Mouse (Mus musculus) lung, postnatal 0 days (tissue): ENCODE results near the gene Ephx3. TPM values are rescaled to one million over a fixed set of nuclear protein-coding genes. Genes with fewer than 3 reads are reported as not detected.

Source experiments
- ATAC-seq: fragments of 200-750 bp; cut with Nextera tagmentation; 2 replicates; pipeline ENCODE4 v1.8.0; 2017; ENCODE audit warnings: moderate library complexity
- DNase-seq: peaks from one replicate; pipeline ENCODE4 v3.0.0-alpha.2; 2016; ENCODE audit warnings: low spot score
- H3K27ac ChIP-seq: fragments of 300-500 bp; sonication (generic); 2 replicates; pipeline ENCODE4 v1.5.1; 2014; ENCODE audit warnings: antibody characterized with exemption, mild to moderate bottlenecking, low read length, mixed read lengths
- H3K27me3 ChIP-seq: fragments of 300-500 bp; sonication (generic); replicated peaks from 2 replicates; pipeline ENCODE4 v1.6.1; 2014; ENCODE audit warnings: low read length, mixed read lengths; ENCODE audit not compliant: insufficient read depth
- H3K36me3 ChIP-seq: fragments of 300-500 bp; sonication (generic); 2 replicates; pipeline ENCODE4 v1.6.1; 2014; ENCODE audit warnings: low read length, mixed read lengths; ENCODE audit not compliant: insufficient read depth
- H3K4me1 ChIP-seq: fragments of 300-500 bp; sonication (generic); 2 replicates; pipeline ENCODE4 v1.6.1; 2014; ENCODE audit warnings: antibody characterized with exemption, low read depth, low read length, mixed read lengths; ENCODE audit not compliant: insufficient read depth
- H3K4me2 ChIP-seq: fragments of 300-500 bp; sonication (generic); replicated peaks from 2 replicates; pipeline ENCODE4 v1.6.1; 2014; ENCODE audit warnings: low read depth, mild to moderate bottlenecking, low read length, moderate library complexity, mixed read lengths
- H3K4me3 ChIP-seq: fragments of 300-500 bp; sonication (generic); 2 replicates; pipeline ENCODE4 v1.5.1; 2014; ENCODE audit warnings: low read depth, low read length
- H3K9ac ChIP-seq: fragments of 300-500 bp; sonication (generic); replicated peaks from 2 replicates; pipeline ENCODE4 v1.6.1; 2014; ENCODE audit warnings: low read depth, mild to moderate bottlenecking
- H3K9me3 ChIP-seq: fragments of 300-500 bp; sonication (generic); 2 replicates; pipeline ENCODE4 v1.6.1; 2016; ENCODE audit warnings: low read length, mixed read lengths
- CTCF ChIP-seq: IDR thresholded peaks from 2 replicates; pipeline ENCODE4 v1.5.1; 2016; ENCODE audit warnings: antibody characterized with exemption, mild to moderate bottlenecking
- EP300 ChIP-seq: IDR thresholded peaks from 2 replicates; pipeline ENCODE4 v1.6.1; 2016; ENCODE audit warnings: antibody characterized with exemption, mild to moderate bottlenecking, control low read depth
- WGBS: fragments of 180-500 bp; shearing (Covaris S2); extraction: QIAGEN DNeasy Blood & Tissue Kit; methylation state at CpG from one replicate; pipeline ENCODE4 v1.1.7; 2014; 5-methylcytosine and 5-hydroxymethylcytosine counted together
- polyA plus RNA-seq: library from polyadenylated mRNA; unstranded; fragments of >200 nt; fragmentation: Nextera tagmentation; extraction: Ambion mirVana; gene quantifications from 2 replicates; pipeline ENCODE4 v1.2.1, GENCODE M21; 2015

The Ephx3 gene
- 0.23 and 0.36 TPM in 2 replicates for polyA plus RNA-seq

DNA sequence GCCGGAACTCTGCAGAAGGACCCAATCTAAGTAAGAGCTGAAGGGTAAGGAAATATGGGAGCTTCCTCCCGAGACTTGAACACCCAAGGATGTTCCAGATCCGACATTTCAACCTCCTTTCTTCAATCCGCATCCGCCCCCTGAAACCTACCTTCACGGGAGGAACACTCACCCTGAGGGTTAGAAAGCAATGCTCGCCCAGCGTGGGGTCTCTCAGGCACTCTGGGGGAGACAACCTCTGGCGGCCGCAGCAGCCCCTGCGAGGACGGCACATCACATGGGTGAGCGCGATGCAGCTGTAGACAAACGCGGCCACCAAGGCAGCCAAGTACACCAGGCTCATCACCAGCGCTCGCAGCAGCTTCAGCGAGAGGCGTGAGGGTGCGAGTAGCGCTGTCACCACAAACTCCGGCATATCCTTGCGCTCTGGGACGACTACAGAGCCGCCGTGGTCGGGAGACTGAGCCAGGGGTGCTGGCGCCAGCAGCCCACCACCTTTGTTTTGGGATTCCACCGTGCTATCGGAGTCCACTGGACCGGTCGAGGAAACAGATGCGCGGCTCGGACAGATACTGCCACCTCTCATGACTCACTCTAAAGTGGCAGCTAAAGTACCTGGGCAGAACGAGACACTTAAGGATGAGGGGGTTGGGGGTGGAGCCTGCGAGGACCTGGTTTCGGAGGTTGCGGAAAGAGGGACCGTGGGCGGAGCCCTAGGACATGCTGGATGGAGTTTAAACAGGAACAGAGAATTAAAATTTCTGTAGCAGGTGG is at the start of gene Ephx3:
Ephx3 (minus strand) TSS at position 687 of the 774 bp plus-strand sequence.
- Histone ChIP-seq H3K4me2 (peak within 1 kb of the TSS; percentile 51), H3K4me3 (peak within 1 kb of the TSS; percentile 11), H3K9me3 (no peaks in the 10 kb centered on the region), H3K27me3 (no peaks in the 10 kb centered on the region; the same call in 1 of the 2 replicates), H3K4me1 (peaks cover 4% of the 10 kb centered on the region; the same call in 1 of the 2 replicates), H3K36me3 (no peaks in the 10 kb centered on the region), H3K27ac (no peak within 1 kb of the TSS), H3K9ac (no peak within 1 kb of the TSS)
- no peak for TF ChIP-seq EP300
- no peak for TF ChIP-seq CTCF
- peak; percentile 83 for ATAC-seq
- peak; percentile 66 for DNase-seq
- WGBS, result 8% methylated on average over 42 of the region's 42 CpGs

DNA sequence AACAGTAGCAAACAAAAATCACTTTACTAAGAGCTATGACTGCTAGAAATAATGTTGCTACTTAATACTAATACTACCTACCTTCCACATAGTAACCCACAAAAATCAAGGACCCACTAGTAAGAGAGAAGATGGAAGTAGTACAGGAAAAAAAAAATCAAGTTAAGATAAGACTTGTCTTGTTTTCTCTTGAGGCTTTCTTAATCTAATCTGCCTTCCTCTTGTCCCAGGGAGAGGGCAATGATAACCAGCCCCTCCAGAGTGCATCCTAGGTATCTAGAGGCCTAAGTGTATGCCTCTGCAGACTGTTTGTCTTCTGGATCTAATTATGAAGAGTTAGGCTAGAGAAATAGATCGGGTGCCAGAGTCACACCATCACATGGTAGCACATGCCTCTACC is 49.2 kb upstream of the Ephx3 start:
- Histone ChIP-seq H3K27me3 (no peaks in the 10 kb centered on the region), H3K4me2 (no peak overlapping the region), H3K27ac (no peak overlapping the region), H3K9me3 (no peaks in the 10 kb centered on the region), H3K36me3 (peaks cover 6% of the 10 kb centered on the region; the same call in 1 of the 2 replicates), H3K9ac (no peak overlapping the region), H3K4me3 (no peak overlapping the region), H3K4me1 (peaks cover 10% of the 10 kb centered on the region)
- DNase-seq (no peak), ATAC-seq (no peak)
- TF ChIP-seq CTCF, result no peak
- no peak for TF ChIP-seq EP300
- 81% methylated on average over 1 of the region's 1 CpGs for WGBS

DNA sequence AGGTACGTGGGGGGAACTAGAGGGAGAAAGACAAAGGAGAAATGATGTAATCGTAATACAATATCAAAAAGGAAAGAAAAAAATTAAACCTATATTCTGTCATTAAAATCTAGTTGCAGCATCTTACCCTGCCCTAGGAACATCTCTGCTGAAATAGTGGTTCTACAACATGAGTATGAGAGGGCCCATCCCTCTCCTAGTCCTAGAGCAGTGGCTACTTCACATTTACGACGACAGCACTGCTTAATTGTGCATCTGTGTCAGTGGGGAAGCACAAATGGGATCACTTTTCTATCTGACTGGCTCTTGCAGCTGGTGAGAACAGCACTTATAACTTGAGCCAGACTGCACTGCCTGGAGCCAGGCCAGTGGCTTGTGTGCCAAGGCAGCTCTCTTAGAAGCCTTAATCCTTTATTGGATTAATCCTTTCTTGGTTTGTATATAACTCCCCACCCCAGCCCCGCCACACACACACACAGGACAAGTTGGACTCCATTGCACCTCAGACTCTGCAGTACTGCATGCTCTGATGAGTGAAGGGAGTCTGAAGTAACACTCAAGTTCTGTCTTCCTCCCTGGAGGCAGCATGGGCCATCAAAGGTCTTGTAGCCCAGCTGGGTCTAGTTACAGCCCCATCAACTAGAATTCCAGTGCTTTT is 46.3 kb upstream of the Ephx3 start:
- H3K4me2 ChIP-seq, result no peak overlapping the region
- DNase-seq (peak; percentile 32), ATAC-seq (no peak)
- no peak overlapping the region for H3K4me3 ChIP-seq
- no peaks in the 10 kb centered on the region for H3K27me3 ChIP-seq
- H3K4me1 ChIP-seq, result peaks cover 6% of the 10 kb centered on the region
- TF ChIP-seq EP300, result no peak
- TF ChIP-seq CTCF, result no peak
- no peak overlapping the region for H3K9ac ChIP-seq
- 59% methylated on average over 5 of the region's 5 CpGs for WGBS
- no peak overlapping the region for H3K27ac ChIP-seq
- no peaks in the 10 kb centered on the region for H3K9me3 ChIP-seq
- H3K36me3 ChIP-seq, result no peaks in the 10 kb centered on the region

DNA sequence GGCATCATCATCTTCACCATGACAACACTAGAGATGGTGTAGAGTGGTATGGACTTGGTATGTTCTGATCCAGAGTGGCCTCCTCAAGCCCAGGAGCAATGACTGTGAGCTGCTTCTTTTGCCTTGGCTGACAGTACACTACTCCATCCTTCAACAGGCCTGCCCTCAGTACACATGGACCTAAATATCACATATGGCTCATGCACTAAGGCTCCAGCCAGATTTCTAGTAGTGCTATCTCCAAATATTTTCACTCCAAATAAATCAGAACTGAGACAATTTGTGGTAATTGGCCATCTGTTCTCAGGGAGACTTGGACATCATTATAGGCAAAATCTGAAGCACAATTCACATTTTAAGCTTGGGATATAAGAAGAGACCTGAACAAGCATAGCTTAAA is 43.8 kb upstream of the Ephx3 start:
- TF ChIP-seq EP300 (no peak), CTCF (no peak)

DNA sequence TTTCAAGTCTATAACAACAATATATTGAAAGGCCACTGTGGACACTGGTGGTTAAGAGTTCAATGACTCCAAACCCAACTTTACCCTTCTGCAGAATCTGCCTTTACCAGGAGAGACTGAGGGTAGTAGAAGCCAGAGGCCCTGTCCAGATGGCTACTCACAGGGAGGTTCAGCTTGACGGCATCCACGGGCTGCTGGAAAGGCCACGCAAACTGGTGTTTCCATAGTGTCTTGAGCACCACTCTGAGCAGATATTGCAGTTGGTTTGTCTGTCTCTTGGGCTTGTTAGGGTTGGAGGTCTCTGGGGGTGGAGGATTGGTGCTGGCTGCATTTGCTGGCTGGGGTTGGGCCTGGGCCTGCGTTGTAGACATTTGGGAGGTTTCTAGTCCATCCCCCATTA is 39.9 kb upstream of the Ephx3 start:
- no peaks in the 10 kb centered on the region for H3K4me1 ChIP-seq
- no peak overlapping the region for H3K4me2 ChIP-seq
- 0 out of 2 replicates have a peak, but pooled peaks cover 10% of the 10 kb centered on the region for H3K36me3 ChIP-seq
- WGBS, result 93% methylated on average over 4 of the region's 4 CpGs
- DNase-seq (no peak), ATAC-seq (no peak)
- TF ChIP-seq CTCF (no peak), EP300 (no peak)
- no peak overlapping the region for H3K27ac ChIP-seq
- H3K4me3 ChIP-seq, result no peak overlapping the region
- H3K9ac ChIP-seq, result no peak overlapping the region
- H3K27me3 ChIP-seq, result no peaks in the 10 kb centered on the region
- H3K9me3 ChIP-seq, result no peaks in the 10 kb centered on the region

More for the DNA sequence above, 43.8 kb upstream of the Ephx3 start:
- DNase-seq (no peak), ATAC-seq (no peak)
- no peaks in the 10 kb centered on the region for H3K27me3 ChIP-seq
- no peak overlapping the region for H3K27ac ChIP-seq
- H3K4me3 ChIP-seq, result no peak overlapping the region
- H3K4me2 ChIP-seq, result no peak overlapping the region
- no peaks in the 10 kb centered on the region for H3K9me3 ChIP-seq
- 0 out of 2 replicates have a peak, but pooled peaks cover 3% of the 10 kb centered on the region for H3K36me3 ChIP-seq
- peaks cover 6% of the 10 kb centered on the region for H3K4me1 ChIP-seq
- H3K9ac ChIP-seq, result no peak overlapping the region

DNA sequence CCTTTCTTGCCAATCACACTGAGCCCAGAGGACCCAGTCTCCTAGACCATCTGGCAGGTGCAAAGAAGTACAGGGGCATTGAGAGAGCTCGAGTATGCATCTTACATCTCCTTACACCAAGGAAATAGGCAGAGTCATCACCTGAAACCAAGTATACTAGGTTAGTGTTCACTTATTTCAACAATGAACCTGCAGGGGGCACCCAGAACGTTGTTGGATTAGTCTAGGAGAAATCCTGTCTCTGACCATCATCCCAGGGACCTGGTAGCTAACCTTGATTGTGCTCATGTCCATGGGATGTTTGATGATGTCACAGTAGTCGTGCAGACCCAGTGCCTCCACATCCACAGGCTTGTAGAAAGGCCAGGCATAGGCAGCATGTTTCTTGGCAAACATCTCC is 31.5 kb upstream of the Ephx3 start:
- TF ChIP-seq CTCF (peak; percentile 38), EP300 (no peak)
- Histone ChIP-seq H3K27me3 (no peaks in the 10 kb centered on the region), H3K4me1 (no peaks in the 10 kb centered on the region), H3K4me3 (no peak overlapping the region), H3K9me3 (no peaks in the 10 kb centered on the region), H3K27ac (no peak overlapping the region), H3K9ac (no peak overlapping the region), H3K4me2 (no peak overlapping the region), H3K36me3 (peaks cover 22% of the 10 kb centered on the region; the same call in 1 of the 2 replicates)
- DNase-seq (no peak), ATAC-seq (no peak)
- 79% methylated on average over 3 of the region's 3 CpGs for WGBS
